Mouse (Mus musculus) mesoderm, embryonic 11.5 days (tissue): Measurements from ENCODE around the gene Gm11555.
"Not testable (repeated sequence)": the region's sequence is repeated elsewhere in the genome, so short reads cannot be mapped to it uniquely, and the experiment has no call there.

Experiments
- DNase-seq: peaks from one replicate; pipeline ENCODE4 v3.0.0-alpha.2; 2012; ENCODE audit warnings: low read depth, low spot score

The Gm11555 gene

DNA sequence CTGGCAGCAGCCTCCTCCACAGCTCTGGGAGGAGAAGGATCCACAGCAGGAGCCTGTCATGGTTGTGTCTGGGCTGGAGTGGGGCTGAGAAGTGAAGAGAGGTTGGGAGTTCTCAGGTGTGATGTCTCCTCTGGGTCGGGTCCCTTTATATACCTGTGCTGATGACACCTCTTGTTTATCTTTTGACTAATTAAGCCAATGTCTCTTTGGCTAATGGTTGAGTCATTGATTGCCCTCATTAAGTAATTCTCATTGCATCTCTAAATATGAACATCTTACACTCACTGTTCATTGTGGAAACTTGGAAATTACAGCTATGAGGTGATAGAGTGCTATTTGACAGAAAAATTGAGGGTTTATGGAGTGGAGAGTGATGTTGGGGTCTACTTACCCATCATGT, 46.8 kb downstream of the Gm11555 start, which contains the start of gene Gm11938:
Gene Gm11938, minus strand, starts transcription at position 101 of the 400 bp plus-strand sequence.
- DNase-seq = not testable (repeated sequence)
